Mouse (Mus musculus) lung, postnatal 0 days (tissue): ENCODE data around the gene Wbp11.

Experiments
- CTCF ChIP-seq: IDR thresholded peaks from 2 replicates; pipeline ENCODE4 v1.5.1; 2016; ENCODE audit warnings: antibody characterized with exemption, mild to moderate bottlenecking
- EP300 ChIP-seq: IDR thresholded peaks from 2 replicates; pipeline ENCODE4 v1.6.1; 2016; ENCODE audit warnings: antibody characterized with exemption, mild to moderate bottlenecking, control low read depth

GRCm38 (mm10) chr6:136801274-136801673 is 26.8 kb downstream of the Wbp11 start:
- TF ChIP-seq CTCF (no peak), EP300 (no peak)
